Mouse (Mus musculus): ENCODE data around the gene Mrtfa. TPM values are rescaled to one million over a fixed set of nuclear protein-coding genes. Genes with fewer than 3 reads are reported as not detected.

Mrtfa gene
- polyA plus RNA-seq, 1 experiment from 2014 or later = 13.5 TPM

GRCm38 (mm10) chr15:81062175-81062588 lies 128.4 kb downstream of the Mrtfa start:
- peak; percentile 29 for DNase-seq (ENCODE audit: low spot score)
- ATAC-seq = peak; percentile 15; the same call in 1 of the 2 replicates
- TF ChIP-seq CTCF (IDR thresholded peaks at IDR 0.05) (no peak), EP300 (IDR thresholded peaks at IDR 0.05) (no peak)

GRCm38 (mm10) chr15:81060975-81061374 lies 129.6 kb downstream of the Mrtfa start:
- TF ChIP-seq CTCF (IDR thresholded peaks at IDR 0.05) = peak; percentile 50
- TF ChIP-seq EP300 (IDR thresholded peaks at IDR 0.05) = no peak
- ATAC-seq (no peak), DNase-seq (ENCODE audit: low spot score) (no peak)
- H3K9me3 ChIP-seq (ENCODE audit: low read length) = no peaks in the 10 kb centered on the region
- H3K27ac ChIP-seq (ENCODE audit: low read length) = no peak overlapping the region
- H3K4me2 ChIP-seq (replicated peaks; ENCODE audit: low read depth, low read length) = no peak overlapping the region
- H3K4me3 ChIP-seq (ENCODE audit: low read depth, low read length) = no peak overlapping the region
- H3K36me3 ChIP-seq (ENCODE audit: insufficient read depth, low read length) = no peaks in the 10 kb centered on the region
- no peaks in the 10 kb centered on the region for H3K27me3 ChIP-seq (replicated peaks; ENCODE audit: insufficient read depth, low read length)
- H3K4me1 ChIP-seq (ENCODE audit: insufficient read depth, low read depth, low read length) = peaks cover 5% of the 10 kb centered on the region
- no peak overlapping the region for H3K9ac ChIP-seq (replicated peaks; ENCODE audit: low read depth)
- WGBS = 97% methylated on average over 2 of the region's 2 CpGs

More at GRCm38 (mm10) chr15:81062175-81062588, 128.4 kb downstream of the Mrtfa start:
- Histone ChIP-seq H3K4me3 (ENCODE audit: low read depth, low read length) (no peak overlapping the region), H3K9ac (replicated peaks; ENCODE audit: low read depth) (no peak overlapping the region), H3K27me3 (replicated peaks; ENCODE audit: insufficient read depth, low read length) (no peaks in the 10 kb centered on the region), H3K4me1 (ENCODE audit: insufficient read depth, low read depth, low read length) (peaks cover 5% of the 10 kb centered on the region), H3K27ac (ENCODE audit: low read length) (no peak overlapping the region), H3K36me3 (ENCODE audit: insufficient read depth, low read length) (no peaks in the 10 kb centered on the region), H3K9me3 (ENCODE audit: low read length) (no peaks in the 10 kb centered on the region), H3K4me2 (replicated peaks; ENCODE audit: low read depth, low read length) (no peak overlapping the region)
- 21% methylated on average over 8 of the region's 8 CpGs for WGBS

GRCm38 (mm10) chr15:81057736-81058135 lies 132.8 kb downstream of the Mrtfa start:
- Histone ChIP-seq H3K27me3 (replicated peaks; ENCODE audit: insufficient read depth, low read length) (no peaks in the 10 kb centered on the region), H3K36me3 (ENCODE audit: insufficient read depth, low read length) (no peaks in the 10 kb centered on the region), H3K4me1 (ENCODE audit: insufficient read depth, low read depth, low read length) (peaks cover 8% of the 10 kb centered on the region), H3K9ac (replicated peaks; ENCODE audit: low read depth) (no peak overlapping the region), H3K9me3 (ENCODE audit: low read length) (no peaks in the 10 kb centered on the region), H3K4me2 (replicated peaks; ENCODE audit: low read depth, low read length) (no peak overlapping the region), H3K27ac (ENCODE audit: low read length) (no peak overlapping the region), H3K4me3 (ENCODE audit: low read depth, low read length) (no peak overlapping the region)
- DNase-seq (ENCODE audit: low spot score) (no peak), ATAC-seq (no peak)
- 80% methylated on average over 5 of the region's 5 CpGs for WGBS
- no peak for TF ChIP-seq CTCF (IDR thresholded peaks at IDR 0.05)
- no peak for TF ChIP-seq EP300 (IDR thresholded peaks at IDR 0.05)

- Histone ChIP-seq H3K4me1 (ENCODE audit: insufficient read depth, low read depth, low read length) (peaks cover 4% of the 10 kb centered on the region; the same call in 1 of the 2 replicates), H3K9me3 (ENCODE audit: low read length) (no peaks in the 10 kb centered on the region), H3K27ac (ENCODE audit: low read length) (no peak overlapping the region; the same call in 1 of the 2 replicates), H3K36me3 (ENCODE audit: insufficient read depth, low read length) (no peaks in the 10 kb centered on the region), H3K4me3 (ENCODE audit: low read depth, low read length) (no peak overlapping the region), H3K9ac (replicated peaks; ENCODE audit: low read depth) (no peak overlapping the region), H3K27me3 (replicated peaks; ENCODE audit: insufficient read depth, low read length) (no peaks in the 10 kb centered on the region), H3K4me2 (replicated peaks; ENCODE audit: low read depth, low read length) (no peak overlapping the region)
- WGBS = 59% methylated on average over 2 of the region's 2 CpGs
- TF ChIP-seq EP300 (IDR thresholded peaks at IDR 0.05) = peak; percentile 72
- TF ChIP-seq CTCF (IDR thresholded peaks at IDR 0.05) = no peak
- DNase-seq (ENCODE audit: low spot score) (peak; percentile 89), ATAC-seq (peak; percentile 95)
These were observed 135.1 kb downstream of the Mrtfa start for GRCm38 (mm10) chr15:81055488-81055887.

GRCm38 (mm10) chr15:81052491-81052890 lies 138.1 kb downstream of the Mrtfa start:
- no peaks in the 10 kb centered on the region for H3K9me3 ChIP-seq (ENCODE audit: low read length)
- 95% methylated on average over 5 of the region's 5 CpGs for WGBS
- no peak for DNase-seq (ENCODE audit: low spot score)
- peaks cover 4% of the 10 kb centered on the region; the same call in 1 of the 2 replicates for H3K4me1 ChIP-seq (ENCODE audit: insufficient read depth, low read depth, low read length)
- ATAC-seq = no peak
- H3K36me3 ChIP-seq (ENCODE audit: insufficient read depth, low read length) = no peaks in the 10 kb centered on the region
- no peak overlapping the region for H3K9ac ChIP-seq (replicated peaks; ENCODE audit: low read depth)
- H3K27me3 ChIP-seq (replicated peaks; ENCODE audit: insufficient read depth, low read length) = no peaks in the 10 kb centered on the region
- TF ChIP-seq EP300 (IDR thresholded peaks at IDR 0.05) (no peak), CTCF (IDR thresholded peaks at IDR 0.05) (no peak)
- no peak overlapping the region for H3K27ac ChIP-seq (ENCODE audit: low read length)
- H3K4me3 ChIP-seq (ENCODE audit: low read depth, low read length) = no peak overlapping the region
- no peak overlapping the region for H3K4me2 ChIP-seq (replicated peaks; ENCODE audit: low read depth, low read length)

- Histone ChIP-seq H3K9me3 (ENCODE audit: low read length) (no peaks in the 10 kb centered on the region), H3K36me3 (ENCODE audit: insufficient read depth, low read length) (no peaks in the 10 kb centered on the region), H3K4me3 (ENCODE audit: low read depth, low read length) (no peak overlapping the region), H3K9ac (replicated peaks; ENCODE audit: low read depth) (no peak overlapping the region), H3K4me2 (replicated peaks; ENCODE audit: low read depth, low read length) (no peak overlapping the region), H3K27ac (ENCODE audit: low read length) (no peak overlapping the region), H3K4me1 (ENCODE audit: insufficient read depth, low read depth, low read length) (no peaks in the 10 kb centered on the region), H3K27me3 (replicated peaks; ENCODE audit: insufficient read depth, low read length) (no peaks in the 10 kb centered on the region)
- WGBS = 15% methylated on average over 3 of the region's 3 CpGs
- ATAC-seq (no peak), DNase-seq (ENCODE audit: low spot score) (no peak)
- TF ChIP-seq EP300 (IDR thresholded peaks at IDR 0.05) = no peak
- TF ChIP-seq CTCF (IDR thresholded peaks at IDR 0.05) = no peak
These were observed 140.1 kb downstream of the Mrtfa start for GRCm38 (mm10) chr15:81050488-81050887.

Measured in lung, postnatal 0 days (tissue).